Mouse (Mus musculus): Measurements from ENCODE around the gene Taf1d.
A peak's percentile ranks its signal among the peaks of the same experiment; 100 is the strongest.
"Not testable (repeated sequence)": the region's sequence is repeated elsewhere in the genome, so short reads cannot be mapped to it uniquely, and the experiment has no call there.

Gene Taf1d

DNA sequence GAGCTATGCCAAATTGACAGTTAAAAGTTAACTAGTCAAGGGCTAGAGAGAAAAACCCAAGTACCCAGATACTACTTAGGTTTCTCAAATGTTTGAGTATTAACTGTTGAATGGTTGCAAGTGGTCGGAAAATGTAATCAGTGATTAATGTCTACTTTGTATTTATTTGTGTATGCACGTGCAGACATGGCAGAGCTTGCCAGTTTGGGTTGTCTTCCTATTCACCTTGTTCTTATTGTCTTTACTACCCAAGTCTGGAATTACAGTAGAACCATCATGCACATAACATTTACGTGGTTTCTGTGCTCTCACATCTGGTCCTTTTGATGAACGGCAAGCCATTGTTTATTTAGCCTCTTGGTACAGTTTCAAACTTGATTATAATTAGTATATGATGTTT, 3.4 kb downstream of the Taf1d start:
- peak; percentile 26 for DNase-seq

DNA sequence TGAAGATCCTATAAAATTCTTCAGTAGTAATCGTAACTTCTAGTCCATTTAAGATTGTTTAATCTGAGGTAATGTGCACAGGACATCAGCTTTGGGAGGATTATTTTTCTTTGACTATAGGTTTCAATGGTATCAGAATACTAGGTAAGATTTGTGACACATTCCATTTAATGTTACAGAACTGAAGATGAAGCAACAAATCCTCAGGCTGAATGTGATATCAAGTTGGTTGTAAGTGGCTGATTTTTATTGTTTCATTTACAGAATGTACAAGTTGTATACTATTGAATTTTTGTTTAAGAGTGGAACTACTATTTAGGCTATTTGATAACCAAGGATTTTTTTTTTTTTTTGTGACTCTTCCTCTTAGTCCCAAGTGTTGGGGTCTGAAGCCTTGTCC, 4.2 kb downstream of the Taf1d start:
- no peak for DNase-seq

DNA sequence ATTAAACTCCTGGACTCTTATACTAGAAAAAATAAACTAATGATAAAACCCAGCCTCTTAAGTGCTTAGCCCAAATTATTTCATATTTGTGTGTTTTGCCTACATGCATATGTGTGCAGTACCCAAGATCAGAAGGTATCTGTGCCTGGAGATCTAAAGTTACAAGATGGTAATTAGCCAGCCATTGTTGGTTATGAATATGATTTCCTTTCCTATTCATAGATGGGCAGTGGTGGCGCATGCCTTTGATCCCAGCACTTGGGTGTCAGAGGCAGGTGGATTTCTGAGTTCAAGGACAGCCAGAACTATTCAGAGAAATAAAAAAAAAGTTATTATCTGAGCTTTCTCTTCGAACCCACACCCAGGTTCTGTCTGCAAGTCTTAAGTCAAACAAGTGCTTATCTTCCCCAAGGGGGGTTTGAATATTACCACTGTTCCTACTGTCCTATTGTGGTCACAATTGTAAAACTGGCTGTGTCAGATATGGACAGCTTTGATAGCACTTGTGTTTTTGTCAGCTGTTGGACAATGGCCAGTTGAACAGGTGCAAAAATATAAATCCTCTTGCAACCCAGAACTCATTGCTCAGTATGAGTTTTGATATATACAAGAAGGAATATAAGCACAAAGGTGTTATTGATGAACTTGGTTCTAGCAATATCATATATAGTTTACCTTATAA, 6.2 kb downstream of the Taf1d start:
- no peak for DNase-seq

DNA sequence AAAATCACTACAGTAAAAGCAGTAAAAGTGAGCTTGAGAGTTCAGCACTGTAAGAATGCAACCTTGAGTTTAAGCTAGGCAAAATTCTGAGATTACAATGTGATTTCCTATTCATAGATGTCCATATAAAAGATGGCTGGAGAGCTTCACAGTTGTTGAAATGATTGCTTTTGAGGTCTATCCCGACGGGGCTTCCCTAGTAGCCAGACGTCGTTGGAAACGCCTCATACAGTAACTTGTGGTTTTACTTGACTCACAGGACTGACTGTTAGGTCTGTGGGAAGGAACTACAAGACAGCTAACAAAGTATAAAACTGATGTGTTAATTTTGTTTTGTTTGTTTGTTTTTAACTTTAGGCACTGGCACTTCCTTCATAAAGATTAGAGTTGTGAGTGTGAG, 7.6 kb downstream of the Taf1d start:
- DNase-seq = no peak

- DNase-seq = no peak
Observed at GRCm38 (mm10) chr9:15314619-15315018, 8.6 kb downstream of the Taf1d start.

DNA sequence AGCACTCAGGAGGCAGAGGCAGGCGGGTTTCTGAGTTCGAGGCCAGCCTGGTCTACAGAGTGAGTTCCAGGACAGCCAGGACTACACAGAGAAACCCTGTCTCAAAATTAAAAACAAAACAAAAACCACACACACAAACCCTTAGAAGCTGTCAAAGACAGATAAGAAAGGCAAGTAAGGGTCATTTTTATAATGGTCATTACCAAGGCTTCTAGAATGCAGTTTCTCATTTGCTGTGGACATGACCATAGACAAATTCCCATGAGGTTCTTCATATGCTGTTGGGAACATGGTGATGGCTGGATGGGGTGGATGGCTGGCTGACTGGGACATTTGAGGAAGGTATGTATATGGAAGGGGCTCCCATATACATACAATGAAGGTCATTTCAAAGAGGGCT, 10.3 kb downstream of the Taf1d start:
- DNase-seq = not testable (repeated sequence)

DNA sequence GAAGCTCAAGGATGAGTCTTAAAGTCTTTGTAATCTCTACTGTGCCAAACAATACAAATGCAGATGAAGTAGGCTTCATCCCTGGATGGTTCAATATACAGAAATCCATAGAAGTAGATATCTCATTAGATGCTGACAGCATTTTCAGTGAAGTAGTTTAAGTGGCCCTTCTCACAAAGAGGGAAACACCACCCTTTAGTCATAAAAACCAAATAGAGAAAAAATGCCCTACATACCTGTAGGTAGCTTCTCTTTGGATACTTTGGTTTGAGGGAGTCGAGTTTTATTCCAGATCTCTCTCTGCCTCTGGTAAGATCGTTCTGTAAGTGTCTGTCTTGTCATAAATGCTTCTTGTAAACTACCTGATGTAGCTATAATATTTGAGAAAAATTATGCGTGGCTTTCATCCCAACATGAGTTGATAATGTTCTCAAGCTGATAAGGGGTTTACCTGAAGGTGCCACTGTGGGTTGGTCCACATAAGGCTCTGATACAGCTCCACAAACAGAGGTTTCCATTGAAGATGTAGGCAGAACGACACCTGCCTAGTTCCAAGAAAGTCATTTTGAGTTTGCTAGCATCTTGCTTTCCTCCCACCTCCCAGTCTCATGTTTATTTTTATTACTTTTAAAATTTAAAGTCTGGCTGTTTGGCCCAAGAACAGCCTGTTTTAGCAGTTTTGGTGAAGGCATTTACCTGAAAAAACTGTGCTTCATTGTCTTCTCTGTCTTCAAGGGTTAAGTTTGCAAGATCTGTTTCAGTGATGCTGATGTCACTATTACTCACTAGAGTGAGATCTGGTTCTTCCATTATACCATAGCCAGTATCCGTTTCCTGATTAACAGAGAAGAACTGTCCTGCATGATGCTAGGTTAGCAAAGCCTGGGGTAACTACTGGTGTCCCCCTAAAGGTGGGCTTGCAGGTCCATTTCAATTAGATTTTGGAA, 11.5 kb downstream of the Taf1d start:
- DNase-seq = no peak

DNA sequence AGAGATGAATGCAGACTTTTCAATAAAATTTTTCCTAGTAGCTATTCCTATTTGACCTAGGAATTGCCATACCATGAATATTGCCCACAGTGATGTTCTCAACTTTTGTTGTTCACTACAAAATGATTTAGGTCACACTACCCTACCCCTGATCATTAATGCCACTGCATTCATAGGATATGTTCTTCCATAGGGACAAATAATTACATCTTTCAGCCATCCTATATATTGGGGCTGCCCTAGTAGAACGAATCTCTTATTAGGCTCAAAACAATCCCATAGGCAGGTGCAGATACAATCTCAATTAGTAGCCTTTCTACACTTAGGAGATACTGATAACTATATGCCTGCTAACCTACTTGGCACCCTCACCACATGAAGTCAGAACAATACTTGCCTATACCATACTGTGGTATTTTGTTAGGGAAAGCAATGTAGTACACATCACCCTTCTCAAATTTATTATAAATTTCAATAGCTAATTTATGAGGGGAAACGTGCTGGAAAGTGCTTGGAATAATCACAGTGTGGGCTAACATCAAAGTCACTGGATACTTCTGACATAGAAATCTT, 12.2 kb downstream of the Taf1d start:
- no peak for DNase-seq

DNA sequence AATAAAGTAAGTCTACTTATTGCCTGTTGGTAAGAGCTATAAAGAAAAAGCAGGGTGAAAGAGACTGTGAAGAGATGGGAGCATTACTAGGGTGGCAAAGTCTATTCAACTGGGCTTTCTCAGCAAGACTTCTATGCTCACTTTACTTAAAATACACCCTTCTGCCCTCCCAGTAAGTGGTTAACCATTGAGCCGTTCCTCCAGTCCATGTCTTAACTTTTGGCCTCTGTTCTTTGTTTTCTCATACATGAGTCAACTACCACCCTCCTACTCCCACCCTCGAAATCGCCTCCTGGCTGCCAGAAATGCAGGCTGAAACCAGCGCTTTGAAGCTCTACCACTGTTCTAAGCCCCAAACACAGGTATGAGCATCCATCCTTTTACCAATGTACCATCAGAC, 31.8 kb downstream of the Taf1d start:
- peak; percentile 68 for DNase-seq

- no peak for DNase-seq
Observed at GRCm38 (mm10) chr9:15349925-15350324, 43.9 kb downstream of the Taf1d start.

DNA sequence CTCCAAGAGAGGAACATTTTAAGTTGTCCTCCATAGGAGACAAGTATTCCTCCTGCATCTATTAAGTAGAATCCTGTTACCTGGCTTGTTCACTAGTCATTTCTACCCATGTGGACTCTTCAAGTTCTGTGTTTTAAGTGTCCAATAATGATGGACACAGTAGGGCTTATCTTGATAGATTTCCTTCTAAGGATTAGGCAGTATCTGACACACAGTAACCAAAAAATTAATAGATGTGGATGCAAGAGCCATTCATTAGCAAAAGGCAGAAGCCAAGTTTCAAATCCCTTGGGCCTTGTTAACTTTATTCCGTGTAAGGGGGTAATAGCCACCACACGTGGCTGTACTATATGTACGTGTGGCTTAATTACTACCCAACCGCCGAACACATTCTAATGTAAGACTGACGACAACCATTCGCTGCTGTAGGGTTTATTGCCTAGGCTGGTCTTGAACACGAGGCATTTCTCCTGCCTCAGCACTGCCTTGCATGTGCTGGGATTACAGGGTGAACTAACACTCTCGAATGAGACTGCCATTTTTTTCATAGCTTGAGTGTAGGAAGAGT, 51.0 kb downstream of the Taf1d start:
- peak; percentile 12 for DNase-seq

DNA sequence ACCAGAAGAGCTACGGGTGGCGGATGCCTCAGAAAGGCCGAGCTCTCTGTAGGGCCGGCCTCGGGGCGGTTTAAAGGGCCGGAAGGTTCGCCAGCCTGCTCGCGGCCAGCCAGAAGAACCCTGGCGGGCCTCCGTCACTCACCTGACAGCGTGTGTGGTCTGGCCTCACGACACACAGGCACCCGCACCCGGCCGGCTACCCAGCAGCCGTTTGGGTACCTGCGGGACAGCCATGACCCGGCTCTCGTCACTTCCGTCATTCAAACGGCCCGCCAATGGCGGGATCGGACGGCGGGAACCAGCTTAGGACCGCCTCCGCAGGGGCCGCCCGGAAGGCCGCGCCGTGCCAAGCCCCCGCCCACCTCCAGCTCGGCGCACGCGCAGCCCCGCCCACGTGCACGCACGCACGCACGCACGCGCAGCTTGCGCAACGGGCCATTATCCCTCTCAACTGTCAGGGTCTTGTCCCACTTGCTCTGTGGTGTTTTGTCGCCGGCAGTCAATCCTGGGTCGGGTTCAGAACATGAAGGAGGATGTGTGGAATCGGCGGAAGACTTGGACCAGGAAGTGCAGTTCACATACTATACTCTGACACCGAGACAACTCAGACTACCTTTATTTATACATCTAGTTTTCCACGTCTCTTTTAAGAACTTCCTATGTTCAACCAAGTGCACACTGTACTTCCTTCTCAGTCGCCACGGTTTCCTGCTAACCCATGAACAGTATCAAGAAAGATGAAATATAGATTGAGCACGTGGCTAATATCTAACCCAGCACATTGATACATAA, 51.7 kb downstream of the Taf1d start, which contains the start of gene Cep295:
Cep295 (minus strand) TSS at position 305 of the 792 bp plus-strand sequence.
- peak; percentile 95 for DNase-seq

DNA sequence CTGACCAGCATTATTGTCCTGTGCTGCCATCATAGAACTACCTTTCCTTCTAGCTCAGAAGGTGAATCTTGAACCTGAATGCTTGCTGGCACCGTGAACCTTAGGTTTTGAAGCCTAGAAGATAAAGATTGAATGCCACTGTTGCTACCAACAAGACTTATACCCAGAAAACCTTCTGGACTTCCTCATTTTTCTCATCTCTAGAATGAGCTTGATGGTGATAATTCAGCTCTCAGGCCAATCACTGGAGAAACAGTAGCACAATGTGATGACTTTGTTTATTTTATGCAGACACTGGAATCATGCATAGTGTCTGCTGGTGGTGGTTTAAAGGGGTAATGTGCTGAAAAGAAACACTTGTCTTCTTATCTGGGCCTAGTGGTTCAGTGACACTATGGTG, 58.8 kb downstream of the Taf1d start:
- no peak for DNase-seq

GRCm38 (mm10) chr9:15365856-15366255, 59.8 kb downstream of the Taf1d start:
- peak; percentile 48 for DNase-seq

DNA sequence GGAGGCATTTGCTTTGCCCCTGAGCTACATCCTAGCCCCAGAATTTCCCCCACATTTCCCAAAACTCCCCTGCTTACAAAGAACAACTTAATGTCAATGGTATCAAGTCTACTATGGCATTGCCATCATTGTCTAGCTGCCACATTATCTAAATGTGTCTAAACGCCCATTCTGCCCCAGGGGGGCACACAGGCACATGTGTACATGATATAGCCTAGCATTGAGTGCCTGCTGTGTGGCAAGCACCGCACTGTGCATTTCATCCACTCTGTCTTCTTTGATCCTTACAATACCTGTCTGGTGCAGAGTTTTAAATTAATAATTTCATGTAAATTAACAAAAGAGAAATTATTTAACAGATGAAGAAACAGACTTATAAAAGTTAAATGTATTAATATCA, 60.2 kb downstream of the Taf1d start:
- DNase-seq = no peak

Data from kidney, adult 9 months (tissue).